Mouse (Mus musculus) left cerebral cortex, postnatal 36 days (tissue): ENCODE measurements around the gene Serpinh1. TPM values are rescaled to one million over a fixed set of nuclear protein-coding genes. Genes with fewer than 3 reads are reported as not detected.

Source experiments
- total RNA-seq, 2 experiments: library from RNA; stranded (reverse); gene quantifications; 2 replicates each; pipeline ENCODE4 v1.2.3; 2021

Serpinh1 gene
- total RNA-seq, 2 experiments from 2014 or later: 22.6 to 25.6 TPM

Other genes with a start within 250 kb of the Serpinh1 start
- 10 to 100 TPM; 50.2 to 54.0 TPM for gene Uvrag, start 212.1 kb downstream of the Serpinh1 start, total RNA-seq
- 10 to 100 TPM; 68.3 to 78.0 TPM for gene Dgat2, start 170.5 kb downstream of the Serpinh1 start, total RNA-seq
- not detected for gene Mogat2, start 114.6 kb downstream of the Serpinh1 start, total RNA-seq
- 100 to 1,000 TPM; 135 to 142 TPM for gene Map6, start 85.8 kb downstream of the Serpinh1 start, total RNA-seq
- 10 to 100 TPM; 32.2 to 44.9 TPM for gene Gdpd5, start 28.2 kb upstream of the Serpinh1 start, total RNA-seq
- 1 to 10 TPM; 3.1 to 3.6 TPM for gene Klhl35, start 112.8 kb upstream of the Serpinh1 start, total RNA-seq
- 100 to 1,000 TPM; 215 to 261 TPM for gene Rps3, start 130.5 kb upstream of the Serpinh1 start, total RNA-seq
- gene Arrb1, start 182.2 kb upstream of the Serpinh1 start, total RNA-seq: 100 to 1,000 TPM; 189 to 196 TPM